Mouse (Mus musculus): ENCODE results near the gene Rpa2. TPM values are rescaled to one million over a fixed set of nuclear protein-coding genes. Genes with fewer than 3 reads are reported as not detected.
"Not testable (repeated sequence)": the region's sequence is repeated elsewhere in the genome, so short reads cannot be mapped to it uniquely, and the experiment has no call there.

The Rpa2 gene
- polyA plus RNA-seq (2012; ENCODE audit: insufficient read depth, low replicate concordance): 15.4 and 20.1 TPM in 2 replicates

- Histone ChIP-seq H3K4me3 (replicated peaks) (peak within 1 kb of the TSS; percentile 98), H3K4me1 (peaks cover 23% of the 10 kb centered on the region), H3K36me3 (replicated peaks; ENCODE audit: low read length) (peaks cover 31% of the 10 kb centered on the region), H3K27me3 (replicated peaks) (no peaks in the 10 kb centered on the region), H3K9me3 (no peaks in the 10 kb centered on the region)
- TF ChIP-seq FLI1 (IDR thresholded peaks at IDR 0.05; ENCODE audit: low read length): peak; percentile 59; the same call in 1 of the 2 replicates
- no peak for TF ChIP-seq GATA1 (IDR thresholded peaks at IDR 0.05; ENCODE audit: borderline replicate concordance, low read length)
Observed at GRCm38 (mm10) chr4:132767914-132768876, at the start of gene Rpa2. Gene Rpa2 (plus strand): TSS chr4:132768332.

- peaks cover 34% of the 10 kb centered on the region for H3K4me1 ChIP-seq
- no peaks in the 10 kb centered on the region for H3K9me3 ChIP-seq
- no peaks in the 10 kb centered on the region for H3K27me3 ChIP-seq (replicated peaks)
- TF ChIP-seq FLI1 (IDR thresholded peaks at IDR 0.05; ENCODE audit: low read length): no peak
- no peak for TF ChIP-seq GATA1 (IDR thresholded peaks at IDR 0.05; ENCODE audit: borderline replicate concordance, low read length)
- H3K4me3 ChIP-seq (replicated peaks): no peak overlapping the region
- peaks cover 54% of the 10 kb centered on the region for H3K36me3 ChIP-seq (replicated peaks; ENCODE audit: low read length)
Observed at GRCm38 (mm10) chr4:132728233-132728632, 39.9 kb upstream of the Rpa2 start.

- peaks cover 24% of the 10 kb centered on the region for H3K36me3 ChIP-seq (replicated peaks; ENCODE audit: low read length)
- peaks cover 7% of the 10 kb centered on the region for H3K27me3 ChIP-seq (replicated peaks)
- TF ChIP-seq GATA1 (IDR thresholded peaks at IDR 0.05; ENCODE audit: borderline replicate concordance, low read length) (no peak), FLI1 (IDR thresholded peaks at IDR 0.05; ENCODE audit: low read length) (no peak)
- no peaks in the 10 kb centered on the region for H3K9me3 ChIP-seq
- peaks cover 58% of the 10 kb centered on the region for H3K4me1 ChIP-seq
- peak overlapping the region; percentile 92 for H3K4me3 ChIP-seq (replicated peaks)
Observed at GRCm38 (mm10) chr4:132731616-132732015, 36.5 kb upstream of the Rpa2 start.

GRCm38 (mm10) chr4:132732148-132732684 lies 35.9 kb upstream of the Rpa2 start, which contains the start of gene Xkr8:
Gene Xkr8 (minus strand): TSS chr4:132732546.
- TF ChIP-seq GATA1 (IDR thresholded peaks at IDR 0.05; ENCODE audit: borderline replicate concordance, low read length): no peak
- TF ChIP-seq FLI1 (IDR thresholded peaks at IDR 0.05; ENCODE audit: low read length): no peak
- Histone ChIP-seq H3K36me3 (replicated peaks; ENCODE audit: low read length) (peaks cover 18% of the 10 kb centered on the region), H3K27me3 (replicated peaks) (peaks cover 11% of the 10 kb centered on the region), H3K4me3 (replicated peaks) (peak within 1 kb of the TSS; percentile 92), H3K4me1 (peaks cover 58% of the 10 kb centered on the region), H3K9me3 (no peaks in the 10 kb centered on the region)

GRCm38 (mm10) chr4:132733071-132733770 lies 34.9 kb upstream of the Rpa2 start:
- Histone ChIP-seq H3K27me3 (replicated peaks) (peaks cover 18% of the 10 kb centered on the region), H3K36me3 (replicated peaks; ENCODE audit: low read length) (peaks cover 8% of the 10 kb centered on the region), H3K4me1 (peaks cover 52% of the 10 kb centered on the region), H3K9me3 (no peaks in the 10 kb centered on the region), H3K4me3 (replicated peaks) (peak overlapping the region; percentile 28)
- no peak for TF ChIP-seq GATA1 (IDR thresholded peaks at IDR 0.05; ENCODE audit: borderline replicate concordance, low read length)
- no peak for TF ChIP-seq FLI1 (IDR thresholded peaks at IDR 0.05; ENCODE audit: low read length)

GRCm38 (mm10) chr4:132734766-132735165 lies 33.4 kb upstream of the Rpa2 start:
- Histone ChIP-seq H3K4me1 (peaks cover 50% of the 10 kb centered on the region), H3K36me3 (replicated peaks; ENCODE audit: low read length) (peaks cover 3% of the 10 kb centered on the region), H3K27me3 (replicated peaks) (peaks cover 30% of the 10 kb centered on the region), H3K9me3 (no peaks in the 10 kb centered on the region), H3K4me3 (replicated peaks) (no peak overlapping the region)
- TF ChIP-seq FLI1 (IDR thresholded peaks at IDR 0.05; ENCODE audit: low read length) (no peak), GATA1 (IDR thresholded peaks at IDR 0.05; ENCODE audit: borderline replicate concordance, low read length) (no peak)

GRCm38 (mm10) chr4:132735389-132735788 lies 32.7 kb upstream of the Rpa2 start:
- no peaks in the 10 kb centered on the region for H3K9me3 ChIP-seq
- TF ChIP-seq FLI1 (IDR thresholded peaks at IDR 0.05; ENCODE audit: low read length) (no peak), GATA1 (IDR thresholded peaks at IDR 0.05; ENCODE audit: borderline replicate concordance, low read length) (no peak)
- H3K27me3 ChIP-seq (replicated peaks): peaks cover 34% of the 10 kb centered on the region
- no peak overlapping the region for H3K4me3 ChIP-seq (replicated peaks)
- no peaks in the 10 kb centered on the region for H3K36me3 ChIP-seq (replicated peaks; ENCODE audit: low read length)
- H3K4me1 ChIP-seq: peaks cover 50% of the 10 kb centered on the region

GRCm38 (mm10) chr4:132735894-132736293 lies 32.2 kb upstream of the Rpa2 start:
- Histone ChIP-seq H3K4me1 (peaks cover 47% of the 10 kb centered on the region), H3K27me3 (replicated peaks) (peaks cover 38% of the 10 kb centered on the region), H3K36me3 (replicated peaks; ENCODE audit: low read length) (no peaks in the 10 kb centered on the region), H3K9me3 (no peaks in the 10 kb centered on the region), H3K4me3 (replicated peaks) (no peak overlapping the region)
- TF ChIP-seq FLI1 (IDR thresholded peaks at IDR 0.05; ENCODE audit: low read length): no peak

GRCm38 (mm10) chr4:132737154-132737553 lies 31.0 kb upstream of the Rpa2 start:
- peaks cover 35% of the 10 kb centered on the region for H3K4me1 ChIP-seq
- H3K27me3 ChIP-seq (replicated peaks): peaks cover 43% of the 10 kb centered on the region
- not testable (repeated sequence) for H3K36me3 ChIP-seq (replicated peaks; ENCODE audit: low read length); H3K4me3 ChIP-seq (replicated peaks); H3K9me3 ChIP-seq

All from megakaryocyte, embryonic 14.5 days (primary cell).